Mouse (Mus musculus) myocyte (in vitro differentiated cells): Measurements from ENCODE around the gene Flot1. TPM values are rescaled to one million over a fixed set of nuclear protein-coding genes. Genes with fewer than 3 reads are reported as not detected.

ENCODE experiments used
- H3K27me3 ChIP-seq: one replicate; pipeline ENCODE4 v1.6.1; 2011; ENCODE audit not compliant: control insufficient read depth, insufficient read depth, insufficient read length
- H3K36me3 ChIP-seq: one replicate; pipeline ENCODE4 v1.6.1; 2011; ENCODE audit not compliant: control insufficient read depth, insufficient read depth
- H3K4me2 ChIP-seq: one replicate; pipeline ENCODE4 v1.6.1; 2011; ENCODE audit warnings: low read depth, control low read depth
- H3K4me3 ChIP-seq: one replicate; pipeline ENCODE4 v1.5.1; 2011; ENCODE audit warnings: mild to moderate bottlenecking, control low read depth, moderate library complexity
- H3K79me2 ChIP-seq: one replicate; pipeline ENCODE4 v1.6.1; 2011; ENCODE audit not compliant: control insufficient read depth, insufficient read depth
- H3ac ChIP-seq: one replicate; pipeline ENCODE4 v1.6.1; 2011; ENCODE audit not compliant: control insufficient read depth, insufficient read length
- CEBPB ChIP-seq: IDR thresholded peaks from 2 replicates; pipeline ENCODE4 v1.6.1; 2011; ENCODE audit warnings: mild to moderate bottlenecking, moderate library complexity; ENCODE audit not compliant: poor library complexity, insufficient read depth, severe bottlenecking
- E2F4 ChIP-seq: IDR thresholded peaks from one replicate; pipeline ENCODE4 v1.6.1; 2011; ENCODE audit warnings: mild to moderate bottlenecking, control low read depth, moderate library complexity; ENCODE audit not compliant: insufficient read depth
- MAX ChIP-seq: IDR thresholded peaks from one replicate; pipeline ENCODE4 v1.6.1; 2011; ENCODE audit warnings: low read depth, mild to moderate bottlenecking, control low read depth
- MYOD1 ChIP-seq, 3 experiments: IDR thresholded peaks; one replicate each; pipeline ENCODE4 v1.6.1; 2011; ENCODE audit warnings: control low read depth in 2 of 3, low read depth in 2 of 3, mild to moderate bottlenecking in 2 of 3, moderate library complexity in 1 of 3; ENCODE audit not compliant: insufficient read length in 2 of 3, control insufficient read depth in 1 of 3
- MYOG ChIP-seq, 3 experiments: IDR thresholded peaks; one replicate each; pipeline ENCODE4 v1.6.1; 2011; ENCODE audit warnings: control low read depth in 2 of 3, low read depth in 2 of 3, mild to moderate bottlenecking in 2 of 3; ENCODE audit not compliant: insufficient read length in 2 of 3, control insufficient read depth in 1 of 3, insufficient read depth in 1 of 3
- POLR2A ChIP-seq: IDR thresholded peaks from one replicate; pipeline ENCODE4 v1.6.1; 2011; ENCODE audit warnings: low read depth, mild to moderate bottlenecking, control low read depth, moderate library complexity; ENCODE audit not compliant: insufficient read length
- POLR2AphosphoS2 ChIP-seq: IDR thresholded peaks from one replicate; pipeline ENCODE4 v1.6.1; 2011; ENCODE audit warnings: low read depth, control low read depth; ENCODE audit not compliant: insufficient read length
- REST ChIP-seq: IDR thresholded peaks from one replicate; pipeline ENCODE4 v1.6.1; 2011; ENCODE audit warnings: mild to moderate bottlenecking, control low read depth, moderate library complexity; ENCODE audit not compliant: insufficient read depth, insufficient read length
- SRF ChIP-seq: IDR thresholded peaks from one replicate; pipeline ENCODE4 v1.6.1; 2011; ENCODE audit warnings: low read depth; ENCODE audit not compliant: control insufficient read depth, insufficient read length
- TCF12 ChIP-seq: IDR thresholded peaks from one replicate; pipeline ENCODE4 v1.6.1; 2011; ENCODE audit warnings: mild to moderate bottlenecking, control low read depth; ENCODE audit not compliant: poor library complexity, insufficient read depth, severe bottlenecking
- TCF3 ChIP-seq: IDR thresholded peaks from one replicate; pipeline ENCODE4 v1.6.1; 2011; ENCODE audit warnings: low read depth, control low read depth; ENCODE audit not compliant: insufficient read length
- USF1 ChIP-seq: IDR thresholded peaks from one replicate; pipeline ENCODE4 v1.6.1; 2011; ENCODE audit warnings: low read depth, mild to moderate bottlenecking, control low read depth, moderate library complexity
- polyA plus RNA-seq: library from polyadenylated mRNA; unstranded; fragments of >200 nt; fragmentation: generic; extraction: Trizol; gene quantifications from one replicate; pipeline ENCODE4 v1.2.1, GENCODE M21; 2012; ENCODE audit warnings: missing spikeins

The Flot1 gene
- polyA plus RNA-seq, 1 experiment = 107 TPM

DNA sequence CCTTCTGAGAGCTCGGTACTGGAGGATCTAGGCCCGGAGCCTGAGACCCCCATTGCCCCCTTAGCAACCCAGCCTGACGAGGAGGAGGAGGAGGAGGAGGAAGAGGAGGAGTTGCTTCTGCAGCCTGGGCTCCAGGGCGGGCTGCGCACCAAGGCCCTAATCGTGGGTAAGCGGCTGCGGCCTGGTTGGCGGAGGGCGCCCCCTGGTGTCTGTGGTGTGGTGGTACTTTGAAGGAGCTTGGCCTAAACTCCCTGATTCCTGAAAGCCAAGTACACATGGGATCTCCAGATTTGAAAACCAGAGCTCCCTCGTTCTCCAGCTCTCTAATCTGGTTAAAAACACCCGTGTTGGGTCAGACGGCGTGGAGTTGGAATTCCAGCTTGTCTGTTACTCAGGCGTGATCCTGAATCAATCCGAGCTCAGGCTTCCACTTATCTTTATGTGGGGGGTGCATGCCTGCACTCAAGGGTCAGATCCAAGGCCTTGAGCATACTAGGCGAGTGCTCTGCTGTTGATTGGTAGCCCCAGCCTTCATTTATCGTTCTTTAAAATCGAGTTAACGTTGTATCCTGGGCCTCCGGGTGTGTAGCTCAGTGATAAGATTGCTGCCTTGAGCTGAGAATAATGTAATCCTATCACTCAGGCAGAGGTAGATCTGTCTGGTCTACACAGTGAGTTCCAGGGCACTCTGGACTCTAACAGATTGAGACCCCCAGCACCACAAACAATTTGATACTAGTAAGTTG is 50.9 kb downstream of the Flot1 start:
- Histone ChIP-seq H3K4me2 (peak overlapping the region; percentile 37), H3K36me3 (peaks cover 23% of the 10 kb centered on the region), H3K4me3 (no peak overlapping the region), H3ac (no peak overlapping the region), H3K27me3 (no peaks in the 10 kb centered on the region), H3K79me2 (peaks cover 61% of the 10 kb centered on the region)
- TF ChIP-seq USF1 (no peak), POLR2AphosphoS2 (peak; percentile 19)

DNA sequence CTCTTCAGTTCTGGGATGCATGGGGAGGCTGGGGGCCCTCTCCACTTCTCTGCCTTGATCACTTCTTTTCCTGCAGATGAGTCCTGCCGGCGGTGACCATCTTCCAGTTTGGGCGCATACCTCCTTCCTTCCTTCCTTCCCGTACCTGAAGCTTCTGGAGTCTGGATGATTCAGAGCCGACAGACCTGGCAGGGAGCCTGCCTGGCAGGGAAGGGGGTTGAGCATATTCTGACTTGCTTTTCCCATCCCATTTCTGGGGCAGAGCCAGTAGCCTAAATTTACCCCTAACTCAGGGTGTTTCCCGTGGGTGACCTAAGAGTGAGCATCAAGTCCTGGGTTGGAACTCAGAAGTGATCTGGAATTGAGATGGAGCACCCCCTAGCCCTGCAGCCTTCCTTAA is 51.7 kb downstream of the Flot1 start:
- no peak overlapping the region for H3ac ChIP-seq
- no peaks in the 10 kb centered on the region for H3K27me3 ChIP-seq
- no peak overlapping the region for H3K4me2 ChIP-seq
- H3K4me3 ChIP-seq = no peak overlapping the region
- H3K36me3 ChIP-seq = peaks cover 23% of the 10 kb centered on the region
- H3K79me2 ChIP-seq = peaks cover 53% of the 10 kb centered on the region
- no peak for TF ChIP-seq SRF
- TF ChIP-seq MYOG (IDR thresholded peaks at IDR 0.05; ENCODE audit: control insufficient read depth in 1 of 3, insufficient read depth in 1 of 3, insufficient read length in 2 of 3, low read depth in 2 of 3) = no peak
- TF ChIP-seq CEBPB = no peak
- TF ChIP-seq POLR2A = no peak
- TF ChIP-seq USF1 = no peak
- no peak for TF ChIP-seq MYOD1 (IDR thresholded peaks at IDR 0.05; ENCODE audit: control insufficient read depth in 1 of 3, insufficient read length in 2 of 3, low read depth in 2 of 3)
- TF ChIP-seq TCF12 = no peak
- TF ChIP-seq REST = no peak
- no peak for TF ChIP-seq MAX
- no peak for TF ChIP-seq POLR2AphosphoS2
- no peak for TF ChIP-seq E2F4

DNA sequence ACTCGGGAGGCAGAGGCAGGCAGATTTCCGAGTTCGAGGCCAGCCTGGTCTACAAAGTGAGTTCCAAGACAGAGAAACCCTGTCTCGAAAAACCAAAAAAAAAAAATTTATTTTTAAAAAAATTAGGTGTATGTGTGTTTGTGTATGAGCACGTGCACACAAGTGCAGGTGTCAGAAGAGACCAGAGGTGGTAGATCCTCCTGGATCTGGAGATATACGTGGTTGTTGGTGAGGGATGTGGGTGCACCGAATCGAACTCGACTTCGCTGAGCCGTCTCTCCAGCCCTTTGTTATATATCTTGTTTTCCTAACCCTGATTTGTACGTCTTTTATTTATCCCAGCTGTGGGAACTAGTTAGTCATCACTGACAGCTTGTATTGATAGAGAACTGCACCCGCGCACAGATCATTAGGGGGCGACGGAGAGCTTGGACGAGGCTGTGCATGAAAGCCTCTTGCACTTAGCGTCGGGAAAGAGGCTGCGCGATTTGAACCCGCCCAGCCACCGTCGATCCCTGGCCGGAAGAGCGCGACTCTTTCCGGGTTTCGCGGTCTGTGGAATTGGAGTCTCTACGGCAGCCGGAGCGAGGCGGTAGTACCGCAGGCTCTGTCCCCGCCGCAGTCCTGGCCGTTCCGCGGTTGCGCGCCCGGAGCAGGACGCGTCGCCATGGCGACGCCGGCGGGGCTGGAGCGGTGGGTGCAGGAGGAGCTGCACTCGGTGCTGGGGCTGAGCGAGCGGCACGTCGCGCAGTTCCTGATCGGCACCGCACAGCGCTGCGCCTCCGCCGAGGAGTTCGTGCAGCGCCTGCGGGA is 56.4 kb downstream of the Flot1 start, which contains the start of gene Dhx16:
Gene Dhx16, plus strand, starts transcription at position 575 of the 813 bp plus-strand sequence.
- TF ChIP-seq POLR2A (peak; percentile 69), MYOG (IDR thresholded peaks at IDR 0.05; ENCODE audit: control insufficient read depth in 1 of 3, insufficient read depth in 1 of 3, insufficient read length in 2 of 3, low read depth in 2 of 3) (peak in 2 of 3 experiments; percentile 2 to 17), TCF12 (no peak), POLR2AphosphoS2 (peak; percentile 88), SRF (peak; percentile 38), TCF3 (peak; percentile 0), REST (no peak)
- no peaks in the 10 kb centered on the region for H3K27me3 ChIP-seq
- peak within 1 kb of the TSS; percentile 98 for H3K4me2 ChIP-seq
- H3K36me3 ChIP-seq = peaks cover 13% of the 10 kb centered on the region
- peak within 1 kb of the TSS; percentile 44 for H3K4me3 ChIP-seq
- H3ac ChIP-seq = peak within 1 kb of the TSS; percentile 67
- H3K79me2 ChIP-seq = peaks cover 16% of the 10 kb centered on the region

Other genes with a start within 250 kb of the Flot1 start
- gene Sfta2, start 221.7 kb upstream of the Flot1 start, polyA plus RNA-seq = not detected
- gene Gm9573, start 196.6 kb upstream of the Flot1 start, polyA plus RNA-seq = not detected
- gene Mucl3, start 179.5 kb upstream of the Flot1 start, polyA plus RNA-seq = 0.05 TPM
- 13.7 TPM for gene Vars2, start 155.6 kb upstream of the Flot1 start, polyA plus RNA-seq
- gene Gtf2h4, start 149.5 kb upstream of the Flot1 start, polyA plus RNA-seq = 27.4 TPM
- gene Ddr1, start 118.6 kb upstream of the Flot1 start, polyA plus RNA-seq = 65.6 TPM
- 45.1 TPM for gene Ier3, start 1.5 kb upstream of the Flot1 start, polyA plus RNA-seq
- 692 TPM for gene Tubb5, start 15.1 kb downstream of the Flot1 start, polyA plus RNA-seq
- 7.0 TPM for gene Mdc1, start 18.3 kb downstream of the Flot1 start, polyA plus RNA-seq
- gene Nrm, start 38.1 kb downstream of the Flot1 start, polyA plus RNA-seq = 18.5 TPM
- 46.2 TPM for gene Ppp1r18, start 42.4 kb downstream of the Flot1 start, polyA plus RNA-seq
- 29.4 TPM for gene Dhx16, start 56.6 kb downstream of the Flot1 start, polyA plus RNA-seq
- 33.7 TPM for gene 2310061I04Rik, start 74.2 kb downstream of the Flot1 start, polyA plus RNA-seq
- gene Atat1, start 86.8 kb downstream of the Flot1 start, polyA plus RNA-seq = 23.1 TPM
- 104 TPM for gene Mrps18b, start 93.2 kb downstream of the Flot1 start, polyA plus RNA-seq
- gene Ppp1r10, start 93.2 kb downstream of the Flot1 start, polyA plus RNA-seq = 32.9 TPM
- 90.1 TPM for gene Abcf1, start 146.5 kb downstream of the Flot1 start, polyA plus RNA-seq
- gene Gnl1, start 156.6 kb downstream of the Flot1 start, polyA plus RNA-seq = 64.1 TPM
- gene Prr3, start 157.0 kb downstream of the Flot1 start, polyA plus RNA-seq = 14.1 TPM
- 0.47 TPM for gene H2-T24, start 197.3 kb downstream of the Flot1 start, polyA plus RNA-seq
- gene H2-T23, start 209.6 kb downstream of the Flot1 start, polyA plus RNA-seq = 13.6 TPM
- 22.1 TPM for gene H2-T22, start 219.5 kb downstream of the Flot1 start, polyA plus RNA-seq
- gene Gm6034, start 219.7 kb downstream of the Flot1 start, polyA plus RNA-seq = not detected
- gene Gm11127, start 235.1 kb downstream of the Flot1 start, polyA plus RNA-seq = 0.23 TPM